Mouse (Mus musculus) kidney, postnatal 10 days (tissue): ENCODE measurements around the gene Ap3d1.

Experiments used
- DNase-seq: peaks from one replicate; pipeline ENCODE4 v3.0.0; 2021; ENCODE audit warnings: mixed read lengths

Ap3d1 gene

GRCm38 (mm10) chr10:80742180-80742978 lies at the start of gene Ap3d1:
Ap3d1 (minus strand) TSS chr10:80742264.
- DNase-seq: peak; percentile 98

GRCm38 (mm10) chr10:80791476-80792174 lies 49.6 kb upstream of the Ap3d1 start:
- DNase-seq: no peak

GRCm38 (mm10) chr10:80790761-80791404 lies 48.8 kb upstream of the Ap3d1 start:
- DNase-seq: no peak

GRCm38 (mm10) chr10:80787517-80787916 lies 45.5 kb upstream of the Ap3d1 start:
- no peak for DNase-seq

- DNase-seq: no peak
Measured at GRCm38 (mm10) chr10:80785963-80786362, 43.9 kb upstream of the Ap3d1 start.

- DNase-seq: no peak
Measured at GRCm38 (mm10) chr10:80784871-80785270, 42.8 kb upstream of the Ap3d1 start.

- DNase-seq: no peak
Measured at GRCm38 (mm10) chr10:80784302-80784701, 42.2 kb upstream of the Ap3d1 start.

GRCm38 (mm10) chr10:80779565-80779964 lies 37.5 kb upstream of the Ap3d1 start:
- DNase-seq: no peak

- no peak for DNase-seq
Measured at GRCm38 (mm10) chr10:80777123-80777522, 35.1 kb upstream of the Ap3d1 start.

GRCm38 (mm10) chr10:80776358-80776869 lies 34.4 kb upstream of the Ap3d1 start:
- no peak for DNase-seq

GRCm38 (mm10) chr10:80775731-80776130 lies 33.7 kb upstream of the Ap3d1 start:
- no peak for DNase-seq

GRCm38 (mm10) chr10:80774981-80775380 lies 32.9 kb upstream of the Ap3d1 start:
- no peak for DNase-seq

GRCm38 (mm10) chr10:80774549-80774948 lies 32.5 kb upstream of the Ap3d1 start:
- DNase-seq: peak; percentile 85

- DNase-seq: no peak
Measured at GRCm38 (mm10) chr10:80773816-80774215, 31.8 kb upstream of the Ap3d1 start.

- no peak for DNase-seq
Measured at GRCm38 (mm10) chr10:80768365-80768764, 26.3 kb upstream of the Ap3d1 start.

- DNase-seq: peak; percentile 55
Measured at GRCm38 (mm10) chr10:80766161-80766815, 24.2 kb upstream of the Ap3d1 start.

GRCm38 (mm10) chr10:80765746-80766145 lies 23.7 kb upstream of the Ap3d1 start:
- no peak for DNase-seq

GRCm38 (mm10) chr10:80763502-80763901 lies 21.4 kb upstream of the Ap3d1 start:
- DNase-seq: no peak

GRCm38 (mm10) chr10:80761821-80762220 lies 19.8 kb upstream of the Ap3d1 start:
- no peak for DNase-seq

GRCm38 (mm10) chr10:80760596-80761524 lies 18.8 kb upstream of the Ap3d1 start:
- DNase-seq: peak; percentile 47

GRCm38 (mm10) chr10:80758651-80759050 lies 16.6 kb upstream of the Ap3d1 start:
- no peak for DNase-seq

GRCm38 (mm10) chr10:80757717-80758116 lies 15.7 kb upstream of the Ap3d1 start:
- DNase-seq: peak; percentile 85
